Mouse (Mus musculus) liver, postnatal 0 days (tissue): ENCODE data around the gene Nxph2. TPM values are rescaled to one million over a fixed set of nuclear protein-coding genes. Genes with fewer than 3 reads are reported as not detected.
"Not testable (repeated sequence)": the region's sequence is repeated elsewhere in the genome, so short reads cannot be mapped to it uniquely, and the experiment has no call there.

Experiments
- ATAC-seq: fragments of 200-750 bp; cut with Nextera tagmentation; 2 replicates; pipeline ENCODE4 v1.8.0; 2017; ENCODE audit warnings: mild to moderate bottlenecking, moderate library complexity
- DNase-seq: peaks from one replicate; pipeline ENCODE4 v3.0.0-alpha.2; 2016
- H3K27ac ChIP-seq: fragments of 300-500 bp; sonication (generic); 2 replicates; pipeline ENCODE4 v1.5.1; 2014; ENCODE audit warnings: antibody characterized with exemption, moderate library complexity, mild to moderate bottlenecking, low read depth
- H3K27me3 ChIP-seq: fragments of 300-500 bp; sonication (generic); 2 replicates; pipeline ENCODE4 v1.6.1; 2014; ENCODE audit warnings: low read length, control low read depth, mixed read lengths; ENCODE audit not compliant: insufficient read depth
- H3K36me3 ChIP-seq: fragments of 300-500 bp; sonication (generic); replicated peaks from 2 replicates; pipeline ENCODE4 v1.6.1; 2014; ENCODE audit warnings: mild to moderate bottlenecking, control low read depth, low read length, moderate library complexity, mixed read lengths; ENCODE audit not compliant: insufficient read depth
- H3K4me1 ChIP-seq: fragments of 300-500 bp; sonication (generic); 2 replicates; pipeline ENCODE4 v1.6.1; 2014; ENCODE audit warnings: antibody characterized with exemption, mild to moderate bottlenecking, control low read depth; ENCODE audit not compliant: insufficient read depth
- H3K4me2 ChIP-seq: fragments of 300-500 bp; sonication (generic); 2 replicates; pipeline ENCODE4 v1.6.1; 2014; ENCODE audit warnings: low read depth, mild to moderate bottlenecking, low read length, moderate library complexity, mixed read lengths
- H3K4me3 ChIP-seq: fragments of 300-500 bp; sonication (generic); 2 replicates; pipeline ENCODE4 v1.5.1; 2014; ENCODE audit warnings: low read depth, low read length
- H3K9ac ChIP-seq: fragments of 300-500 bp; sonication (generic); replicated peaks from 2 replicates; pipeline ENCODE4 v1.6.1; 2014; ENCODE audit warnings: mild to moderate bottlenecking, moderate library complexity
- H3K9me3 ChIP-seq: fragments of 300-500 bp; sonication (generic); 2 replicates; pipeline ENCODE4 v1.6.1; 2016; ENCODE audit warnings: mild to moderate bottlenecking, control low read depth, low read length, mixed read lengths
- CTCF ChIP-seq: sonication (generic); IDR thresholded peaks from 2 replicates; pipeline ENCODE4 v1.5.1; 2016; ENCODE audit warnings: antibody characterized with exemption, low read depth
- EP300 ChIP-seq: IDR thresholded peaks from 2 replicates; pipeline ENCODE4 v1.6.1; 2016; ENCODE audit warnings: antibody characterized with exemption, low read depth, mild to moderate bottlenecking
- WGBS: fragments of 180-500 bp; shearing (Covaris S2); extraction: QIAGEN DNeasy Blood & Tissue Kit; methylation state at CpG from one replicate; pipeline ENCODE4 v1.1.7; 2014; ENCODE audit not compliant: insufficient replicate concordance; 5-methylcytosine and 5-hydroxymethylcytosine counted together
- polyA plus RNA-seq: library from polyadenylated mRNA; unstranded; fragments of >200 nt; fragmentation: Nextera tagmentation; extraction: Ambion mirVana; gene quantifications from 2 replicates; pipeline ENCODE4 v1.2.1, GENCODE M21; 2015

Gene Nxph2
- not detected in 2 replicates for polyA plus RNA-seq

DNA sequence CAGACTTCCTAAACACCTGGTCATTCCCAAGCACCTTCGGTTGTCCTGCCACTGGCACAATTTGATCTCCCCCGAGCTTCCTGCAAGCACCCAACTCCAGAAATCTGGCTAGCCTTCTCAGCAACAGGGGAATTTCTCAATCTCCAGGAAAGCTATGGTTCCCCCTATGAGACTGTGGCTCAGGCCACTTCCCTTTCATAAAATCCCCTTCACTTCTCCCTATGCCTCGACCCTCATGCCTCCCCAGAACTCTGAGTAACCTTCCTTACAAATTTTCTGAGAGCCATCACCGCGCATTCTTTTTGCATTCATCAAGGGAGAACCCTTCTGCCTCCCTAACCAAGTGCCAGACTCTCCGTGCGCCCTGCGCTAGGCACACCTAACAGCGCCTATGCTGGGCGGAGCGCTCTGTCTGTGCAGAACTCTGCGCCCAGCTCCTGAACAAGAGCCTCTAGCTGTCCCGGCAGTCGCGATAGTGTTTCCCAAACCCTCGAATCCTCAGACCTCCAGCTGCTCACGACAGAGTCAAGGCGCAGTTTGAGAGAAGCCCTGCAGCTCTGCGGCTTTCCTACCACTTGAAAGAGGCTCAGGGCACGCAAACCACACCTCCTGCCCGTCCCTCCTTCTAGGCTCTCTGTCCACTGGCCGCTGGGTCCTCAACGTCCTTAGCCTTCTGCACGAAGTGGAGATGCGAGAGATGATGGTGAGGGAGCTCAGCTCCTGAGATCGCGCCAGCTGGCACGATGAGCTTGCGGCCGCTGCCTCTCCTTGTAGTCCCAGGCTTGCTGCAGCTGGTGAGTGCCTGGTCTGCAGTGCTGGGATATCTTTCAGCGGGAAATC, at the start of gene Nxph2:
Gene Nxph2, plus strand, starts transcription at position 501 of the 840 bp plus-strand sequence.
- no peak within 1 kb of the TSS for H3K4me2 ChIP-seq
- 3% methylated on average over 31 of the region's 31 CpGs for WGBS
- no peaks in the 10 kb centered on the region for H3K36me3 ChIP-seq
- H3K9me3 ChIP-seq: no peaks in the 10 kb centered on the region
- TF ChIP-seq EP300: no peak
- TF ChIP-seq CTCF: no peak
- H3K4me1 ChIP-seq: no peaks in the 10 kb centered on the region
- peaks cover 5% of the 10 kb centered on the region; the same call in 1 of the 2 replicates for H3K27me3 ChIP-seq
- DNase-seq (no peak), ATAC-seq (no peak)
- no peak within 1 kb of the TSS for H3K4me3 ChIP-seq
- H3K9ac ChIP-seq: no peak within 1 kb of the TSS
- no peak within 1 kb of the TSS for H3K27ac ChIP-seq

- H3K27ac ChIP-seq, H3K36me3 ChIP-seq, H3K27me3 ChIP-seq, H3K4me2 ChIP-seq, ATAC-seq, DNase-seq, H3K4me1 ChIP-seq, H3K4me3 ChIP-seq, H3K9ac ChIP-seq, H3K9me3 ChIP-seq: not testable (repeated sequence)
- 51% methylated on average over 19 of the region's 19 CpGs for WGBS
These were observed 30.1 kb upstream of the Nxph2 start for GRCm38 (mm10) chr2:23290991-23291390.

DNA sequence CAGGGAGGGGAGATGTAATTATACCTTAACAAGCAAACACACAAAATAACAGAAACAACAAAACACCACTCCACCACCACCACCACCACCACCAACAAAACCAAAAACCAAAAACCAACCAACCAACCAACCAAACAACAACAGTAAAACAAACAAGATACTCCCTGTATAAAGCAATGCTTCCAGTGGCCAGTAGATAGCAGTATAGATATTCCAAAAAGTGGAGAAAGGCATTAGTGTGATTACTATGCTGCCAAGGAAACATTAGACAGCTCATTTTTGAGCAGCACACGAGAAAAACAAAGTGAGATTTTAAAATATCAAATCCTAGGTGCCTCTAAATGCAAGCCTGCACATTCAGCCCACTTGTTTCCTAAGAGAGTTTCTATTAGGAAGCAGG, 6.2 kb upstream of the Nxph2 start:
- Histone ChIP-seq H3K9ac (no peak overlapping the region), H3K27me3 (no peaks in the 10 kb centered on the region), H3K9me3 (no peaks in the 10 kb centered on the region), H3K4me2 (no peak overlapping the region), H3K27ac (no peak overlapping the region), H3K4me1 (no peaks in the 10 kb centered on the region), H3K4me3 (no peak overlapping the region), H3K36me3 (no peaks in the 10 kb centered on the region)
- ATAC-seq: no peak
- DNase-seq: no peak
- TF ChIP-seq EP300 (no peak), CTCF (peak; percentile 15; the same call in 1 of the 2 replicates)
- WGBS: 17% methylated on average over 1 of the region's 1 CpGs

Other genes with a start within 250 kb of the Nxph2 start
- 1.9 and 2.3 TPM in 2 replicates for gene Mastl, start 165.2 kb upstream of the Nxph2 start, polyA plus RNA-seq
- 21.4 and 23.3 TPM in 2 replicates for gene Yme1l1, start 164.9 kb upstream of the Nxph2 start, polyA plus RNA-seq
- not detected in 2 replicates for gene 4931423N10Rik, start 113.8 kb upstream of the Nxph2 start, polyA plus RNA-seq